Comparison of ENCODE assay signal across 9 mouse cellular contexts in the genomic region with DNA sequence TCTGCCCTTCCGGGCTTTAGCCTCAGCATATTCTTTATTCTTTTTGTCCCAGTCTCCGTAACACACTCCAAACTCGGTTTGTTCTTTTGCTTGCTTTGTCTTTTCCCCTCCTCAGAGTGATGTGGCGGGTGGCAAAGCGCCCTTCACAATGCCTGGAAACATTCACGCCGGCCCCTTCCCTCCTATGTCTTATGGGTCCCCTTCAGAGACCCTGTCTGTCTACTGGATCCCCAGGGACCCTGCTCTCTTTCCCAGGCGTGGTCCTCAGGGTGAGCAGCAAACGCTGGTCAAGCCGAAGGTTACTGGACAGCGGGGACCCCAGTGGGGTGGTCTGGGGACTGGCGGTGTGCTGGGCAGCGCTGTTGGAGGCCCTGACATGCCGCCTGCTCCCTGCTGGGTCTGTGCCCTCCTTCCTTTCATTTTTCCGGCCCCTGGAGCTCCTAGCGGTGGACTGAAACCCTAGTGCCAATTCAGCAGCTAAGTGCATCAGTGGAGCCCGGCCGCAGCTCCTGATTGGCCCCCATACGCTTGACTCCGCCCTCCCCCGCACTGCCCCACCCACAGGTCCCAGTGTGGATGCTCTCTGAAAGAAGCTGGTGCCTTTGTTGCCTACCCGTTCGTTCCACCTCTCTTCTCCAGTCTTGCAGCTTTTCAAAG. TPM values are rescaled to one million over a fixed set of nuclear protein-coding genes. Genes with fewer than 3 reads are reported as not detected.
A peak's percentile ranks its signal among the peaks of the same experiment; 100 is the strongest.
DNase-seq lines count a peak whose midpoint lies in the region; ATAC-seq and TF ChIP-seq lines count a peak whose summit lies in the region.
"Had no signal": no experiment of that assay in that cellular context is flagged by ENCODE, and none has a peak within 500 bp of the region (broad histone marks: within the 10 kb centered on the region; RNA-seq: fewer than 3 reads in every experiment).

No protein-coding gene starts in this region.

- peaks cover 17% of the 10 kb centered on the region for H3K4me1 ChIP-seq in hindbrain, postnatal 0 days (ENCODE audit: insufficient read depth, low read length)

- no peaks in the 10 kb centered on the region for H3K27me3 ChIP-seq in hindbrain, postnatal 0 days (ENCODE audit: insufficient read depth, low read length)

- H3K9ac ChIP-seq in hindbrain, postnatal 0 days (replicated peaks; ENCODE audit: low read length), result peak overlapping the region; percentile 52
- H3K9ac ChIP-seq: liver, embryonic 14.5 days had no signal

- peak; percentile 89 for ATAC-seq in hindbrain, postnatal 0 days

- H3K36me3 ChIP-seq in hindbrain, postnatal 0 days (ENCODE audit: insufficient read depth, low read length), result no peaks in the 10 kb centered on the region

- WGBS in hindbrain, postnatal 0 days, result 2% methylated on average over 22 of the region's 23 CpGs

- peak; percentile 67 for TF ChIP-seq CTCF in hindbrain, postnatal 0 days (IDR thresholded peaks at IDR 0.05; ENCODE audit: low read depth)

- peak overlapping the region; percentile 74 for H3K4me2 ChIP-seq in hindbrain, postnatal 0 days (ENCODE audit: low read depth, low read length)

- H3K4me3 ChIP-seq in hindbrain, postnatal 0 days (ENCODE audit: low read length), result peak overlapping the region; percentile 36

- H3K9me3 ChIP-seq in hindbrain, postnatal 0 days (ENCODE audit: low read length), result no peaks in the 10 kb centered on the region

- peak overlapping the region; percentile 84 for H3K27ac ChIP-seq in hindbrain, postnatal 0 days
- H3K27ac ChIP-seq: liver, embryonic 14.5 days had no signal

- peak; percentile 76 for DNase-seq in adrenal gland, adult 2 months
- DNase-seq in cerebellum, postnatal 14 days, result peak; percentile 91
- peak; percentile 69 to 80 for DNase-seq in frontal cortex, postnatal 14 days (ENCODE audit: low spot score in 2 of 2)
- DNase-seq in hindbrain, postnatal 0 days (ENCODE audit: low spot score), result peak; percentile 92
- DNase-seq in layer of hippocampus, postnatal 36 days, result peak; percentile 79 to 82
- peak; percentile 30 for DNase-seq in lung, postnatal 25 days (ENCODE audit: low spot score)
- peak; percentile 88 for DNase-seq in right cerebral cortex, adult 18-20 months
- no peak for DNase-seq in spleen, postnatal 4 days (ENCODE audit: low spot score in 2 of 2)

RNA-seq across cellular contexts. Expression of gene Crhr1, which starts 25.1 kb away (rescaled TPM):
- not detected for total RNA-seq in adrenal gland, adult 2 months (2021)
- 0.11 TPM in 1 of 2 replicates, not detected in the other for polyA plus RNA-seq in adrenal gland, adult 2 months (2012; rRNA removed)
- total RNA-seq in hindbrain, postnatal 0 days (2014; rRNA removed), result 27.0 and 28.0 TPM in 2 replicates
- polyA plus RNA-seq in hindbrain, postnatal 0 days (2015; fragmentation: Nextera tagmentation; extraction: Ambion mirVana), result 6.5 and 6.8 TPM in 2 replicates
- 1 to 10 TPM; 7.1 to 8.8 TPM for total RNA-seq in layer of hippocampus, postnatal 36 days (2021)
- polyA plus RNA-seq: liver, embryonic 14.5 days had no signal

RNA-seq across cellular contexts. Expression of gene Sppl2c, which starts 28.4 kb away (rescaled TPM):
- total RNA-seq in adrenal gland, adult 2 months (2021), result not detected
- polyA plus RNA-seq in adrenal gland, adult 2 months (2012; rRNA removed), result not detected in 2 replicates
- total RNA-seq in hindbrain, postnatal 0 days (2014; rRNA removed), result not detected in 2 replicates
- not detected in 2 replicates for polyA plus RNA-seq in hindbrain, postnatal 0 days (2015; fragmentation: Nextera tagmentation; extraction: Ambion mirVana)
- total RNA-seq in layer of hippocampus, postnatal 36 days (2021), result not detected
- polyA plus RNA-seq: liver, embryonic 14.5 days had no signal

Comparison
In these comparisons a context has a peak if more than half of its experiments do, and no peak if none do; other contexts are left out.
1. DNase-seq: peak in adrenal gland, adult 2 months (single experiment), cerebellum, postnatal 14 days (2 of 2), frontal cortex, postnatal 14 days (2 of 2), hindbrain, postnatal 0 days (single experiment), layer of hippocampus, postnatal 36 days (2 of 2), lung, postnatal 25 days (single experiment) and right cerebral cortex, adult 18-20 months (single experiment); none in spleen, postnatal 4 days (0 of 2).
2. RNA of gene Crhr1, which starts 25.1 kb away (total RNA-seq): 27.0 to 28.0 TPM in hindbrain, postnatal 0 days and 7.1 to 8.8 TPM in layer of hippocampus, postnatal 36 days; not detected in adrenal gland, adult 2 months; every median in the first group is over 4 times any median in the second.